In genomic region chr12:43300504-43300903, GRCm38 (mm10) we compare ENCODE assay signal across 27 mouse cellular contexts.
"Had no signal": no experiment of that assay in that cellular context is flagged by ENCODE, and none has a peak within 500 bp of the region (broad histone marks: within the 10 kb centered on the region; RNA-seq: fewer than 3 reads in every experiment).

No protein-coding gene starts in this region.

- ATAC-seq: hindbrain, postnatal 0 days; intestine, embryonic 16.5 days had no signal

- H3K27ac ChIP-seq: heart, adult 2 months; heart, embryonic 13.5 days; heart, embryonic 15.5 days; hindbrain, embryonic 13.5 days; hindbrain, embryonic 15.5 days; hindbrain, postnatal 0 days; kidney, embryonic 15.5 days; layer of hippocampus, adult 2 months; left cerebral cortex, adult 2 months; limb, embryonic 10.5 days; limb, embryonic 12.5 days; liver, embryonic 13.5 days had no signal

- H3K4me2 ChIP-seq: heart, embryonic 11.5 days; heart, embryonic 13.5 days; heart, embryonic 15.5 days; hindbrain, embryonic 13.5 days; hindbrain, embryonic 15.5 days; kidney, embryonic 15.5 days; limb, embryonic 12.5 days; liver, embryonic 11.5 days; liver, embryonic 13.5 days had no signal

- H3K4me3 ChIP-seq: heart, adult 2 months; heart, embryonic 13.5 days; heart, embryonic 15.5 days; hindbrain, embryonic 13.5 days; hindbrain, embryonic 15.5 days; kidney, embryonic 15.5 days; layer of hippocampus, adult 2 months; left cerebral cortex, adult 2 months; limb, embryonic 10.5 days; limb, embryonic 12.5 days; liver, embryonic 13.5 days had no signal

- H3K4me1 ChIP-seq: heart, embryonic 13.5 days; heart, embryonic 15.5 days; hindbrain, embryonic 13.5 days; hindbrain, embryonic 15.5 days; kidney, embryonic 15.5 days; limb, embryonic 10.5 days; limb, embryonic 12.5 days; liver, embryonic 13.5 days had no signal

- H3K27me3 ChIP-seq: heart, embryonic 13.5 days; heart, embryonic 15.5 days; hindbrain, embryonic 13.5 days; hindbrain, embryonic 15.5 days; kidney, embryonic 15.5 days; limb, embryonic 12.5 days; liver, embryonic 13.5 days had no signal

- H3K9ac ChIP-seq: heart, embryonic 13.5 days; heart, embryonic 15.5 days; hindbrain, embryonic 13.5 days; hindbrain, embryonic 15.5 days; kidney, embryonic 15.5 days; limb, embryonic 12.5 days; liver, embryonic 13.5 days had no signal

- DNase-seq: gastrocnemius, postnatal 14 days; gastrocnemius, postnatal 36 days; heart, adult 11 months; heart, adult 2 months; heart, postnatal 14 days; heart, postnatal 36 days; kidney, adult 11 months; kidney, adult 2 months; kidney, adult 9 months; kidney, postnatal 10 days; kidney, postnatal 25 days; kidney, postnatal 4 days; liver; liver, embryonic 13.5 days had no signal

- H3K9me3 ChIP-seq: heart, embryonic 13.5 days; heart, embryonic 15.5 days; hindbrain, embryonic 13.5 days; hindbrain, embryonic 15.5 days; kidney, embryonic 15.5 days; limb, embryonic 10.5 days; limb, embryonic 12.5 days had no signal

- H3K36me3 ChIP-seq: heart, embryonic 13.5 days; heart, embryonic 15.5 days; hindbrain, embryonic 13.5 days; hindbrain, embryonic 15.5 days; kidney, embryonic 15.5 days; limb, embryonic 10.5 days; limb, embryonic 12.5 days; liver, embryonic 13.5 days had no signal
